Mouse (Mus musculus) midbrain, embryonic 14.5 days (tissue): ENCODE measurements at regions not wholly inside any gene's neighbourhood (a gene's known extent, or its start where the extent isn't known, plus 50 kb on each side); places are given as distances from the start of the nearest gene placed in this dataset.
A peak's percentile ranks its signal among the peaks of the same experiment; 100 is the strongest.

ENCODE experiments used
- ATAC-seq: fragments of 200-750 bp; cut with Nextera tagmentation; 2 replicates; pipeline ENCODE4 v1.8.0; 2017; ENCODE audit warnings: moderate number of reproducible peaks, moderate library complexity; ENCODE audit not compliant: low FRiP score, low TSS enrichment
- DNase-seq: peaks from one replicate; pipeline ENCODE4 v3.0.0-alpha.2; 2015
- H3K27ac ChIP-seq: fragments of 300-500 bp; sonication (generic); replicated peaks from 2 replicates; pipeline ENCODE4 v1.5.1; 2014; ENCODE audit warnings: mild to moderate bottlenecking, low read depth, low read length, moderate library complexity
- H3K27me3 ChIP-seq: fragments of 300-500 bp; sonication (generic); 2 replicates; pipeline ENCODE4 v1.6.1; 2014; ENCODE audit warnings: low read length, control low read depth, mixed read lengths; ENCODE audit not compliant: control insufficient read depth, insufficient read depth
- H3K36me3 ChIP-seq: fragments of 300-500 bp; sonication (generic); 2 replicates; pipeline ENCODE4 v1.6.1; 2014; ENCODE audit warnings: low read length, control low read depth; ENCODE audit not compliant: control insufficient read depth, insufficient read depth
- H3K4me1 ChIP-seq: fragments of 300-500 bp; sonication (generic); 2 replicates; pipeline ENCODE4 v1.6.1; 2014; ENCODE audit warnings: mild to moderate bottlenecking, antibody characterized with exemption, low read length, control low read depth; ENCODE audit not compliant: control insufficient read depth, insufficient read depth
- H3K4me2 ChIP-seq: fragments of 300-500 bp; sonication (generic); 2 replicates; pipeline ENCODE4 v1.6.1; 2014; ENCODE audit warnings: mild to moderate bottlenecking, low read length, moderate library complexity
- H3K4me3 ChIP-seq: fragments of 300-500 bp; sonication (generic); replicated peaks from 2 replicates; pipeline ENCODE4 v1.5.1; 2014; ENCODE audit warnings: low read depth, low read length
- H3K9ac ChIP-seq: fragments of 300-500 bp; sonication (generic); replicated peaks from 2 replicates; pipeline ENCODE4 v1.6.1; 2014; ENCODE audit warnings: mild to moderate bottlenecking, low read length, moderate library complexity
- H3K9me3 ChIP-seq: fragments of 300-500 bp; sonication (generic); 2 replicates; pipeline ENCODE4 v1.6.1; 2016; ENCODE audit warnings: low read length, control low read depth, mixed read lengths; ENCODE audit not compliant: control insufficient read depth
- WGBS: fragments of 180-500 bp; shearing (Covaris S2); extraction: QIAGEN DNeasy Blood & Tissue Kit; methylation state at CpG from one replicate; pipeline ENCODE4 v1.1.7; 2014; 5-methylcytosine and 5-hydroxymethylcytosine counted together

DNA sequence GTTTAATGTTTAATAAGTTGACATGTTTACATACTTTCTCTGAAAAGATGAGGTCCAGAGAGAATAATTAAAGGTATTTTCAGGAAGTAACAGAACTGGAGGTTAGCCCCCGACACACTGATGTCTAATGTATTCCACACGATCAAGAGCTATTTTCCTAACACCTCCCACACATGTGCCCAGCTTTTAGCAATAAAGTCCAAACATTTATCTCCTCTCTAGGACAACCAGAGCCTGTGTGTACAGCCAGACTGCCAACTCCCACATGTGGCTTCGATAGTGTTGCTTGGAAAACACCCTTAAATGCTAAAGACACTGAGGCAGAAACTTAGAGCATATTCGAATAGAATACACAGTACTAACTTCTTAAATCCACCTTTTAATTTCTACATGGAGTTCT, 458.2 kb upstream of the Atp11b start:
- Histone ChIP-seq H3K4me1 (no peaks in the 10 kb centered on the region), H3K9ac (no peak overlapping the region), H3K9me3 (no peaks in the 10 kb centered on the region), H3K4me2 (no peak overlapping the region), H3K27me3 (no peaks in the 10 kb centered on the region), H3K36me3 (no peaks in the 10 kb centered on the region), H3K4me3 (no peak overlapping the region), H3K27ac (no peak overlapping the region)
- DNase-seq: no peak
- ATAC-seq: no peak
- WGBS: 89% methylated on average over 4 of the region's 4 CpGs

DNA sequence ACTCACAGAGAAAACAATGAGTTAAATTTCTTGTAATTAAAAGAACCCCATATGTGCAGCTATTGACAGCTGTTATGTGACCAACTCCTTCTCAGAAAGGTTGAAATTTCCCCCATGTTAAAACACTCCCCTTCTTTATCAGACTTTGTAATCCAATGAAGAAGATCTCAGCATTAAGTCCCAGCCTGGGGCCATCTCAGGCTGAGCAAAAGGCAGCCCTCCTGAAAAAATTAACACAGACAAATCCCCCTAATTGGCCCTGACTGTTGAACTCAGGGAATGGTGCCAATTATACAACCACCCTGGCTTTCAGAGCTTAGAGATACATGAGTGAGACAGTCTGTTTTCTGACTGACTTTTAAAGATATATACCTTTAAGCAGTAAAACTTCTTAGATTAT, 454.9 kb upstream of the Atp11b start:
- H3K27ac ChIP-seq: no peak overlapping the region
- ATAC-seq: no peak
- 0 out of 2 replicates have a peak, but pooled peaks cover 4% of the 10 kb centered on the region for H3K9me3 ChIP-seq
- H3K9ac ChIP-seq: no peak overlapping the region
- H3K4me3 ChIP-seq: no peak overlapping the region
- H3K4me1 ChIP-seq: no peaks in the 10 kb centered on the region
- no peaks in the 10 kb centered on the region for H3K27me3 ChIP-seq
- DNase-seq: peak; percentile 40
- no peaks in the 10 kb centered on the region for H3K36me3 ChIP-seq
- no peak overlapping the region for H3K4me2 ChIP-seq

GRCm38 (mm10) chr3:35306013-35306412, 447.9 kb upstream of the Atp11b start:
- no peaks in the 10 kb centered on the region for H3K27me3 ChIP-seq
- WGBS: 84% methylated on average over 4 of the region's 4 CpGs

GRCm38 (mm10) chr3:35314177-35314576, 439.7 kb upstream of the Atp11b start:
- no peak overlapping the region for H3K4me2 ChIP-seq
- WGBS: 77% methylated on average over 10 of the region's 10 CpGs
- ATAC-seq: no peak
- DNase-seq: no peak
- no peaks in the 10 kb centered on the region for H3K27me3 ChIP-seq
- H3K36me3 ChIP-seq: no peaks in the 10 kb centered on the region
- no peaks in the 10 kb centered on the region for H3K9me3 ChIP-seq
- no peak overlapping the region for H3K27ac ChIP-seq
- H3K9ac ChIP-seq: no peak overlapping the region
- no peaks in the 10 kb centered on the region for H3K4me1 ChIP-seq
- H3K4me3 ChIP-seq: no peak overlapping the region

More at GRCm38 (mm10) chr3:35306013-35306412, 447.9 kb upstream of the Atp11b start:
- H3K4me3 ChIP-seq: no peak overlapping the region
- no peaks in the 10 kb centered on the region for H3K4me1 ChIP-seq
- H3K9me3 ChIP-seq: 0 out of 2 replicates have a peak, but pooled peaks cover 5% of the 10 kb centered on the region
- ATAC-seq (no peak), DNase-seq (no peak)
- no peak overlapping the region for H3K4me2 ChIP-seq
- H3K27ac ChIP-seq: no peak overlapping the region
- H3K36me3 ChIP-seq: no peaks in the 10 kb centered on the region
- H3K9ac ChIP-seq: no peak overlapping the region

DNA sequence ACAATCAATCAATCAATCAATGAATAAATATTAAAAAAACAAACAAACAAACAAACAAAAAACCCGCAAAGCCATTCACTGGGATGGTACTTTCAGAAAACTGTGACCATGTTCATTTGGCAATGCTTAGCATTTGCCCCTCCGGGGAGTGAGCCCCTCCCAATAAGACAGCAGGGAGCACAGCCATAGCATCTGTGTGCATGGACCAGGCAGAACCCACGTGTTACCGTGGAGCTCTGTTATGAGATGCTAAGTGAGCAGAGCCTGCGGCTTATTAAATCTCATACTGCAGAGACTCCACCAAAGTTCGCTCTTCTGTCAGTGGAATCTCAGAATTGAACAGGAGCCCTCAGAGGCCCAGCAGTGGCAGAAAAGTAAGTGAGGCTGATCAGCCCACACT, 438.7 kb upstream of the Atp11b start:
- whole genome bisulfite sequencing: 77% methylated on average over 6 of the region's 6 CpGs
- Histone ChIP-seq H3K9ac (no peak overlapping the region), H3K27me3 (no peaks in the 10 kb centered on the region), H3K9me3 (no peaks in the 10 kb centered on the region), H3K4me3 (no peak overlapping the region), H3K4me2 (no peak overlapping the region), H3K4me1 (no peaks in the 10 kb centered on the region), H3K36me3 (no peaks in the 10 kb centered on the region), H3K27ac (no peak overlapping the region)
- no peak for DNase-seq
- ATAC-seq: no peak

DNA sequence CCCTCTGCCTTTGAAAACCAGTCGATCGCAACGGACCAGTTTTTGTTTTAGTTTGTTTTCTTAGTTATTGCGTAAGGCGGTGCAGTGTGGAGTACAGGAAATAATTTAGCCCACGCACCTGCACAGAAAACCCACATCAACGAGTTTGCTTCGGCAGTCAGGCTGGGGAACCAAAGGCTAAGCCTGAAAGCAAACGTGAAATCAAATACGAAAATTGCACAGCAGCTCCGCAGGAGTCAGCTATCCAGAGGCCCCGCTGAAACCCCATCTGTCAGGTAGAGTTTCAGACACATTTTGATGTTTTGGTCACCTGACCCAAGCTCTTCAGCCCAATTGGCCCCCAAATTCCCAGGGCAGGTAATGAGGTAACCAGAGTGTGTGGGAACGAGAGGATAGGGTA, 435.6 kb upstream of the Atp11b start:
- Histone ChIP-seq H3K4me2 (no peak overlapping the region), H3K4me3 (no peak overlapping the region), H3K27me3 (no peaks in the 10 kb centered on the region), H3K27ac (no peak overlapping the region), H3K4me1 (peaks cover 7% of the 10 kb centered on the region; the same call in 1 of the 2 replicates), H3K36me3 (no peaks in the 10 kb centered on the region), H3K9ac (no peak overlapping the region), H3K9me3 (no peaks in the 10 kb centered on the region)
- DNase-seq (no peak), ATAC-seq (no peak)
- 71% methylated on average over 13 of the region's 13 CpGs for WGBS

GRCm38 (mm10) chr3:35320844-35321393, 433.0 kb upstream of the Atp11b start:
- Histone ChIP-seq H3K9ac (no peak overlapping the region), H3K27ac (no peak overlapping the region), H3K9me3 (no peaks in the 10 kb centered on the region), H3K27me3 (no peaks in the 10 kb centered on the region), H3K36me3 (no peaks in the 10 kb centered on the region), H3K4me2 (no peak overlapping the region), H3K4me1 (peaks cover 12% of the 10 kb centered on the region; the same call in 1 of the 2 replicates), H3K4me3 (no peak overlapping the region)
- no peak for ATAC-seq
- 49% methylated on average over 7 of the region's 7 CpGs for WGBS
- no peak for DNase-seq

GRCm38 (mm10) chr3:35321991-35322390, 431.9 kb upstream of the Atp11b start:
- H3K4me3 ChIP-seq: no peak overlapping the region
- no peaks in the 10 kb centered on the region for H3K36me3 ChIP-seq
- no peak for ATAC-seq
- 6% methylated on average over 2 of the region's 2 CpGs for WGBS
- H3K4me2 ChIP-seq: no peak overlapping the region
- peaks cover 12% of the 10 kb centered on the region; the same call in 1 of the 2 replicates for H3K4me1 ChIP-seq
- H3K27me3 ChIP-seq: no peaks in the 10 kb centered on the region
- no peaks in the 10 kb centered on the region for H3K9me3 ChIP-seq
- no peak overlapping the region for H3K9ac ChIP-seq
- no peak overlapping the region for H3K27ac ChIP-seq
- DNase-seq: no peak

DNA sequence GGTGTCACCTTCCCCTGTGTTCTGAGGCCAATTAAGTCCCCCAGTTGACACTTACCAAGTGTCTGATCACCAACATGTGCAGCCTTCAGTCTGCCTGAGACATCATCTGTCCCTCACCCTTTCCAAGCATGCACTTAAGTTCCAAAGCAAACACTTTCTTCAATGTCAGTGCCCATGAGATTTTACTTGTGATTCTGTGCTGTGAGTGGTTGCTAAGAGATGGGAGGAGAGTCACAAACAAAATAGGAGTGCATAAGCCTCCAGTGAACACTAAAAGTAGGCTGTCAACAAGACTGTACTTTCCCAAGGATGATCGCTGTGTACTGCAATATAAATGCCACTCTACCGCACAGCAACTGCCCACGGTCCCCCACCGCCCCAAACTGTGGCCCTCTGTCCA, 431.0 kb upstream of the Atp11b start:
- Histone ChIP-seq H3K9ac (no peak overlapping the region), H3K4me2 (no peak overlapping the region), H3K4me1 (peaks cover 12% of the 10 kb centered on the region; the same call in 1 of the 2 replicates), H3K9me3 (no peaks in the 10 kb centered on the region), H3K4me3 (no peak overlapping the region), H3K27ac (no peak overlapping the region), H3K27me3 (no peaks in the 10 kb centered on the region), H3K36me3 (no peaks in the 10 kb centered on the region)
- no peak for ATAC-seq
- no peak for DNase-seq
- WGBS: 90% methylated on average over 4 of the region's 4 CpGs
